Mouse (Mus musculus) cerebellum, adult 2 months (tissue): ENCODE data around the gene Gm527. TPM values are rescaled to one million over a fixed set of nuclear protein-coding genes. Genes with fewer than 3 reads are reported as not detected.

Experiments
- DNase-seq, 2 experiments: peaks; one replicate each; pipeline ENCODE4 v3.0.0; 2021
- H3K27ac ChIP-seq: fragments of 200-500 bp; 2 replicates; pipeline ENCODE4 v1.5.1; 2012; ENCODE audit warnings: low read length, control low read depth, inconsistent platforms; ENCODE audit not compliant: insufficient read depth
- H3K27me3 ChIP-seq: fragments of 200-500 bp; 2 replicates; pipeline ENCODE4 v1.6.1; 2012; ENCODE audit warnings: inconsistent platforms, mild to moderate bottlenecking, low read length, moderate library complexity; ENCODE audit not compliant: control insufficient read depth, insufficient read depth
- H3K4me1 ChIP-seq: fragments of 200-500 bp; 2 replicates; pipeline ENCODE4 v1.6.1; 2011; ENCODE audit warnings: low read length; ENCODE audit not compliant: control insufficient read depth, insufficient read depth
- H3K4me3 ChIP-seq: fragments of 200-500 bp; replicated peaks from 2 replicates; pipeline ENCODE3; 2011; ENCODE audit warnings: mild to moderate bottlenecking, low read depth, low read length, control low read depth; ENCODE audit not compliant: insufficient read depth
- CTCF ChIP-seq: fragments of 200-500 bp; IDR thresholded peaks from 2 replicates; pipeline ENCODE4 v1.5.1; 2011; ENCODE audit warnings: low read depth, mild to moderate bottlenecking, control low read depth, low read length, moderate library complexity, borderline replicate concordance; ENCODE audit not compliant: insufficient read depth
- POLR2A ChIP-seq: fragments of 200-500 bp; IDR thresholded peaks from 2 replicates; pipeline ENCODE4 v1.6.1; 2011; ENCODE audit warnings: low read length, control low read depth, borderline replicate concordance; ENCODE audit not compliant: insufficient read depth
- WGBS: fragments of 180-500 bp; shearing (Covaris S2); methylation state at CpG from one replicate; pipeline ENCODE4 v1.1.7; 2018; 5-methylcytosine and 5-hydroxymethylcytosine counted together
- polyA plus RNA-seq: library from polyadenylated mRNA; depleted of rRNA; stranded (reverse); fragments of >200 nt; gene quantifications from 2 replicates; pipeline ENCODE4 v1.2.3, GENCODE M21; 2012; rRNA removed

Gm527 gene
- polyA plus RNA-seq, 1 experiment, result 9.0 TPM

GRCm38 (mm10) chr12:64971399-64971798 lies 53.7 kb downstream of the Gm527 start:
- H3K4me3 ChIP-seq, result no peak overlapping the region
- TF ChIP-seq CTCF (no peak), POLR2A (no peak)
- H3K27me3 ChIP-seq, result no peaks in the 10 kb centered on the region
- H3K4me1 ChIP-seq, result peaks cover 10% of the 10 kb centered on the region
- DNase-seq, result no peak
- H3K27ac ChIP-seq, result no peak overlapping the region

DNA sequence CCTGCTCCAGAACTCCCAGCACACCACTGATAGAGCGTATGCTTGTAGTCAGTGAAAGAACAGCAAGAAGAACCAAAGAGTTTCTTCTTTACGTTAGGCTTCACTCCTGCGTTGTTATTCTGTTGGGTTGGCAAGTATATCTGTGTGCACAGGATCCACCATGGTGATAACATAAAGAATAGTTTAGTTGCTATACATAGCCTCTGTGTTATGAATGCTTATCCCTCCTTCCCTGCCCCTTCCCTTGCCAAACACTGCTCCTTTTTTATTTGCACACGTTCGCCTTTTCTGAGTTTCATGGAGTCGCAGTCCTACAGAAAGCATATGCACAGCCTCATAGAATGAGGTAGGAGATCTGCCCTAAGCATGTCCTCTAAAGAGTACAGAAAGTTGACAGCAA lies 54.4 kb downstream of the Gm527 start:
- DNase-seq, result no peak
- Histone ChIP-seq H3K4me3 (no peak overlapping the region), H3K27ac (no peak overlapping the region), H3K4me1 (peaks cover 10% of the 10 kb centered on the region), H3K27me3 (no peaks in the 10 kb centered on the region)
- 64% methylated on average over 6 of the region's 6 CpGs for WGBS
- TF ChIP-seq POLR2A (no peak), CTCF (no peak)

Other genes with a start within 250 kb of the Gm527 start
- 11.5 and 11.6 TPM in 2 replicates for gene Klhl28, start 47.6 kb downstream of the Gm527 start, polyA plus RNA-seq
- 15.3 and 15.7 TPM in 2 replicates for gene Togaram1, start 47.9 kb downstream of the Gm527 start, polyA plus RNA-seq
- 48.6 and 51.9 TPM in 2 replicates for gene Prpf39, start 118.4 kb downstream of the Gm527 start, polyA plus RNA-seq
- gene Fkbp3, start 156.1 kb downstream of the Gm527 start, polyA plus RNA-seq, result 311 and 320 TPM in 2 replicates
- gene Fancm, start 157.7 kb downstream of the Gm527 start, polyA plus RNA-seq, result 6.5 and 9.9 TPM in 2 replicates